Mouse (Mus musculus): ENCODE measurements around the gene Ino80. TPM values are rescaled to one million over a fixed set of nuclear protein-coding genes. Genes with fewer than 3 reads are reported as not detected.

The Ino80 gene
- 3.6 and 4.3 TPM in 2 replicates for polyA plus RNA-seq (2014; fragmentation: Nextera tagmentation; extraction: Ambion mirVana)

GRCm38 (mm10) chr2:119477571-119478396, at the start of gene Ino80:
TSS of gene Ino80 (minus strand) at chr2:119477687.
- Histone ChIP-seq H3K27ac (replicated peaks; ENCODE audit: low read depth, low read length) (peak within 1 kb of the TSS; percentile 95), H3K27me3 (ENCODE audit: control insufficient read depth, insufficient read depth, low read length) (no peaks in the 10 kb centered on the region), H3K4me3 (ENCODE audit: low read depth, low read length) (peak within 1 kb of the TSS; percentile 96), H3K9me3 (replicated peaks; ENCODE audit: control insufficient read depth, low read length) (no peaks in the 10 kb centered on the region), H3K4me1 (ENCODE audit: control insufficient read depth, insufficient read depth, low read length) (no peaks in the 10 kb centered on the region), H3K9ac (replicated peaks; ENCODE audit: low read length) (peak within 1 kb of the TSS; percentile 98), H3K36me3 (replicated peaks; ENCODE audit: control insufficient read depth, insufficient read depth, low read depth, low read length) (no peaks in the 10 kb centered on the region), H3K4me2 (ENCODE audit: low read depth, low read length) (peak within 1 kb of the TSS; percentile 81)
- ATAC-seq (replicated peaks; ENCODE audit: insufficient number of reproducible peaks, low FRiP score, low TSS enrichment, low read depth) (peak; percentile 92), DNase-seq (ENCODE audit: low spot score) (peak; percentile 99)
- under 1% methylated on average over 69 of the region's 72 CpGs for WGBS

- WGBS: 47% methylated on average over 4 of the region's 4 CpGs
- Histone ChIP-seq H3K27ac (replicated peaks; ENCODE audit: low read depth, low read length) (no peak overlapping the region), H3K4me1 (ENCODE audit: control insufficient read depth, insufficient read depth, low read length) (no peaks in the 10 kb centered on the region), H3K4me2 (ENCODE audit: low read depth, low read length) (no peak overlapping the region), H3K36me3 (replicated peaks; ENCODE audit: control insufficient read depth, insufficient read depth, low read depth, low read length) (no peaks in the 10 kb centered on the region), H3K4me3 (ENCODE audit: low read depth, low read length) (no peak overlapping the region), H3K27me3 (ENCODE audit: control insufficient read depth, insufficient read depth, low read length) (no peaks in the 10 kb centered on the region), H3K9me3 (replicated peaks; ENCODE audit: control insufficient read depth, low read length) (no peaks in the 10 kb centered on the region), H3K9ac (replicated peaks; ENCODE audit: low read length) (no peak overlapping the region)
- DNase-seq (ENCODE audit: low spot score): no peak
- ATAC-seq (replicated peaks; ENCODE audit: insufficient number of reproducible peaks, low FRiP score, low TSS enrichment, low read depth): no peak
These were observed 47.9 kb upstream of the Ino80 start for GRCm38 (mm10) chr2:119525422-119525821.

- no peak overlapping the region for H3K27ac ChIP-seq (replicated peaks; ENCODE audit: low read depth, low read length)
- no peaks in the 10 kb centered on the region for H3K27me3 ChIP-seq (ENCODE audit: control insufficient read depth, insufficient read depth, low read length)
- no peak overlapping the region for H3K4me2 ChIP-seq (ENCODE audit: low read depth, low read length)
- H3K9ac ChIP-seq (replicated peaks; ENCODE audit: low read length): no peak overlapping the region
- ATAC-seq (replicated peaks; ENCODE audit: insufficient number of reproducible peaks, low FRiP score, low TSS enrichment, low read depth) (no peak), DNase-seq (ENCODE audit: low spot score) (no peak)
- no peaks in the 10 kb centered on the region for H3K4me1 ChIP-seq (ENCODE audit: control insufficient read depth, insufficient read depth, low read length)
- no peak overlapping the region for H3K4me3 ChIP-seq (ENCODE audit: low read depth, low read length)
- H3K9me3 ChIP-seq (replicated peaks; ENCODE audit: control insufficient read depth, low read length): no peaks in the 10 kb centered on the region
- H3K36me3 ChIP-seq (replicated peaks; ENCODE audit: control insufficient read depth, insufficient read depth, low read depth, low read length): no peaks in the 10 kb centered on the region
- WGBS: 87% methylated on average over 4 of the region's 4 CpGs
These were observed 46.3 kb upstream of the Ino80 start for GRCm38 (mm10) chr2:119523836-119524235.

- DNase-seq (ENCODE audit: low spot score): peak; percentile 18
- Histone ChIP-seq H3K9me3 (replicated peaks; ENCODE audit: control insufficient read depth, low read length) (no peaks in the 10 kb centered on the region), H3K27me3 (ENCODE audit: control insufficient read depth, insufficient read depth, low read length) (no peaks in the 10 kb centered on the region), H3K4me2 (ENCODE audit: low read depth, low read length) (no peak overlapping the region), H3K27ac (replicated peaks; ENCODE audit: low read depth, low read length) (no peak overlapping the region), H3K36me3 (replicated peaks; ENCODE audit: control insufficient read depth, insufficient read depth, low read depth, low read length) (no peaks in the 10 kb centered on the region), H3K9ac (replicated peaks; ENCODE audit: low read length) (no peak overlapping the region), H3K4me3 (ENCODE audit: low read depth, low read length) (no peak overlapping the region), H3K4me1 (ENCODE audit: control insufficient read depth, insufficient read depth, low read length) (no peaks in the 10 kb centered on the region)
- ATAC-seq (replicated peaks; ENCODE audit: insufficient number of reproducible peaks, low FRiP score, low TSS enrichment, low read depth): no peak
- WGBS: 81% methylated on average over 7 of the region's 7 CpGs
These were observed 43.1 kb upstream of the Ino80 start for GRCm38 (mm10) chr2:119520550-119520949.

- Histone ChIP-seq H3K4me3 (ENCODE audit: low read depth, low read length) (no peak overlapping the region), H3K9ac (replicated peaks; ENCODE audit: low read length) (no peak overlapping the region), H3K4me2 (ENCODE audit: low read depth, low read length) (no peak overlapping the region), H3K4me1 (ENCODE audit: control insufficient read depth, insufficient read depth, low read length) (no peaks in the 10 kb centered on the region), H3K27ac (replicated peaks; ENCODE audit: low read depth, low read length) (no peak overlapping the region), H3K9me3 (replicated peaks; ENCODE audit: control insufficient read depth, low read length) (no peaks in the 10 kb centered on the region), H3K27me3 (ENCODE audit: control insufficient read depth, insufficient read depth, low read length) (no peaks in the 10 kb centered on the region), H3K36me3 (replicated peaks; ENCODE audit: control insufficient read depth, insufficient read depth, low read depth, low read length) (no peaks in the 10 kb centered on the region)
- 48% methylated on average over 5 of the region's 5 CpGs for WGBS
- no peak for DNase-seq (ENCODE audit: low spot score)
- no peak for ATAC-seq (replicated peaks; ENCODE audit: insufficient number of reproducible peaks, low FRiP score, low TSS enrichment, low read depth)
These were observed 39.3 kb upstream of the Ino80 start for GRCm38 (mm10) chr2:119516811-119517210.

- no peaks in the 10 kb centered on the region for H3K9me3 ChIP-seq (replicated peaks; ENCODE audit: control insufficient read depth, low read length)
- no peak for ATAC-seq (replicated peaks; ENCODE audit: insufficient number of reproducible peaks, low FRiP score, low TSS enrichment, low read depth)
These were observed 36.6 kb upstream of the Ino80 start for GRCm38 (mm10) chr2:119514026-119514522.

GRCm38 (mm10) chr2:119512292-119512691, 34.8 kb upstream of the Ino80 start:
- H3K9me3 ChIP-seq (replicated peaks; ENCODE audit: control insufficient read depth, low read length): no peaks in the 10 kb centered on the region
- no peaks in the 10 kb centered on the region for H3K4me1 ChIP-seq (ENCODE audit: control insufficient read depth, insufficient read depth, low read length)
- no peaks in the 10 kb centered on the region for H3K36me3 ChIP-seq (replicated peaks; ENCODE audit: control insufficient read depth, insufficient read depth, low read depth, low read length)
- no peaks in the 10 kb centered on the region for H3K27me3 ChIP-seq (ENCODE audit: control insufficient read depth, insufficient read depth, low read length)
- DNase-seq (ENCODE audit: low spot score) (no peak), ATAC-seq (replicated peaks; ENCODE audit: insufficient number of reproducible peaks, low FRiP score, low TSS enrichment, low read depth) (no peak)
- 81% methylated on average over 3 of the region's 3 CpGs for WGBS
- H3K4me3 ChIP-seq (ENCODE audit: low read depth, low read length): no peak overlapping the region
- no peak overlapping the region for H3K9ac ChIP-seq (replicated peaks; ENCODE audit: low read length)
- H3K27ac ChIP-seq (replicated peaks; ENCODE audit: low read depth, low read length): no peak overlapping the region
- H3K4me2 ChIP-seq (ENCODE audit: low read depth, low read length): no peak overlapping the region

More at GRCm38 (mm10) chr2:119514026-119514522, 36.6 kb upstream of the Ino80 start:
- no peak overlapping the region for H3K4me3 ChIP-seq (ENCODE audit: low read depth, low read length)
- WGBS: 86% methylated on average over 3 of the region's 3 CpGs
- no peaks in the 10 kb centered on the region for H3K36me3 ChIP-seq (replicated peaks; ENCODE audit: control insufficient read depth, insufficient read depth, low read depth, low read length)
- H3K9ac ChIP-seq (replicated peaks; ENCODE audit: low read length): no peak overlapping the region
- no peak overlapping the region for H3K4me2 ChIP-seq (ENCODE audit: low read depth, low read length)
- no peaks in the 10 kb centered on the region for H3K27me3 ChIP-seq (ENCODE audit: control insufficient read depth, insufficient read depth, low read length)
- no peak for DNase-seq (ENCODE audit: low spot score)
- H3K4me1 ChIP-seq (ENCODE audit: control insufficient read depth, insufficient read depth, low read length): no peaks in the 10 kb centered on the region
- no peak overlapping the region for H3K27ac ChIP-seq (replicated peaks; ENCODE audit: low read depth, low read length)

GRCm38 (mm10) chr2:119510856-119511255, 33.4 kb upstream of the Ino80 start:
- Histone ChIP-seq H3K4me3 (ENCODE audit: low read depth, low read length) (no peak overlapping the region), H3K27me3 (ENCODE audit: control insufficient read depth, insufficient read depth, low read length) (no peaks in the 10 kb centered on the region), H3K4me2 (ENCODE audit: low read depth, low read length) (no peak overlapping the region), H3K9me3 (replicated peaks; ENCODE audit: control insufficient read depth, low read length) (no peaks in the 10 kb centered on the region), H3K9ac (replicated peaks; ENCODE audit: low read length) (no peak overlapping the region), H3K4me1 (ENCODE audit: control insufficient read depth, insufficient read depth, low read length) (no peaks in the 10 kb centered on the region), H3K36me3 (replicated peaks; ENCODE audit: control insufficient read depth, insufficient read depth, low read depth, low read length) (no peaks in the 10 kb centered on the region), H3K27ac (replicated peaks; ENCODE audit: low read depth, low read length) (no peak overlapping the region)
- no peak for DNase-seq (ENCODE audit: low spot score)
- WGBS: 86% methylated on average over 2 of the region's 2 CpGs
- no peak for ATAC-seq (replicated peaks; ENCODE audit: insufficient number of reproducible peaks, low FRiP score, low TSS enrichment, low read depth)
